Mouse (Mus musculus) heart, adult 2 months (tissue): ENCODE data around the gene Tmem141. TPM values are rescaled to one million over a fixed set of nuclear protein-coding genes. Genes with fewer than 3 reads are reported as not detected.

Experiments
- DNase-seq, 2 experiments: peaks; one replicate each; pipeline ENCODE4 v3.0.0; 2021
- H3K27ac ChIP-seq: fragments of 200-600 bp; 2 replicates; pipeline ENCODE4 v1.8.1; 2022
- H3K27me3 ChIP-seq: fragments of 200-500 bp; 2 replicates; pipeline ENCODE4 v1.6.1; 2012; ENCODE audit warnings: mild to moderate bottlenecking, low read length, inconsistent platforms, mixed read lengths; ENCODE audit not compliant: control insufficient read depth, insufficient read depth
- H3K36me3 ChIP-seq: fragments of 200-500 bp; 2 replicates; pipeline ENCODE4 v1.6.1; 2012; ENCODE audit warnings: low read length, inconsistent platforms; ENCODE audit not compliant: control insufficient read depth, insufficient read depth
- H3K4me1 ChIP-seq: fragments of 200-500 bp; 2 replicates; pipeline ENCODE4 v1.6.1; 2011; ENCODE audit warnings: low read length; ENCODE audit not compliant: control insufficient read depth, insufficient read depth
- H3K4me3 ChIP-seq: fragments of 200-600 bp; 2 replicates; pipeline ENCODE4 v1.8.1; 2022
- H3K79me2 ChIP-seq: fragments of 200-500 bp; replicated peaks from 2 replicates; pipeline ENCODE4 v1.6.1; 2012; ENCODE audit warnings: mild to moderate bottlenecking, inconsistent platforms, low read length, moderate library complexity, mixed read lengths; ENCODE audit not compliant: control insufficient read depth, insufficient read depth
- H3K9ac ChIP-seq: fragments of 200-500 bp; 2 replicates; pipeline ENCODE4 v1.6.1; 2012; ENCODE audit warnings: low read depth, mild to moderate bottlenecking, control low read depth, inconsistent platforms, low read length, mixed read lengths
- CTCF ChIP-seq: fragments of 200-600 bp; IDR thresholded peaks from 2 replicates; pipeline ENCODE4 v1.8.1; 2022; ENCODE audit warnings: antibody characterized with exemption, mild to moderate bottlenecking, moderate library complexity
- EP300 ChIP-seq: fragments of 200-500 bp; IDR thresholded peaks from 2 replicates; pipeline ENCODE4 v1.6.1; 2011; ENCODE audit warnings: low read depth, low read length, control low read depth; ENCODE audit not compliant: insufficient read depth
- POLR2A ChIP-seq: fragments of 200-500 bp; IDR thresholded peaks from 2 replicates; pipeline ENCODE4 v1.6.1; 2011; ENCODE audit warnings: mild to moderate bottlenecking, low read depth, low read length, control low read depth; ENCODE audit not compliant: insufficient read depth
- WGBS: fragments of 180-500 bp; shearing (Covaris S2); methylation state at CpG from one replicate; pipeline ENCODE4 v1.1.7; 2018; 5-methylcytosine and 5-hydroxymethylcytosine counted together
- intact Hi-C: fragments of 180-260 bp; cut with DNase I; formaldehyde crosslinking; loops from one replicate; pipeline ENCODE4 v1.15.1; 2025
- polyA plus RNA-seq: library from polyadenylated mRNA; depleted of rRNA; stranded (reverse); fragments of >200 nt; gene quantifications from 2 replicates; pipeline ENCODE4 v1.2.3, GENCODE M21; 2012
- total RNA-seq, 2 experiments: library from RNA; stranded (reverse); gene quantifications; 2 replicates each; pipeline ENCODE4 v1.2.3; 2021

Tmem141 gene
- total and polyA plus RNA-seq, 3 experiments = 29.4 to 49.2 (median 32.6) TPM

DNA sequence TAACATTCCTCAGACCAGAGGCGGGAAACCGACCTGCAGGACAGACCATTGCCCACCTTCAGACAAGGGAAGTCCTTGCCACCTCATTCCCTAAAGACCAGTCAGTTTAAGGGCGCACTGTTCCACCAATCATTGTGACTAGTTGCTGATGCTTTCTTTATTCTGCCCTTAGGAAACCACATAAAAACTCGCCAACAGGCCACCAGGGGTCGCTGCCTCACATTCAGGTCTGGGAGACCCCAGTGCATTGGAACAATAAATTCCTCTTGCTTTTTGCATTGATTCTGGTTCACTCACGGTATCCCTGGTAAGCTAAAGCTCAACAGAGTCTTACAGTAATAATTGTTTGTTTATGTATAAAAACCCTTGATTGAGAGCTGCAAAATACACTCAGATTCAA is 18.1 kb upstream of the Tmem141 start:
- no peak for DNase-seq
- intact Hi-C loops = no loop called here
- Histone ChIP-seq H3K27ac (no peak overlapping the region), H3K27me3 (no peaks in the 10 kb centered on the region), H3K9ac (no peak overlapping the region), H3K79me2 (no peaks in the 10 kb centered on the region), H3K4me3 (no peak overlapping the region), H3K36me3 (no peaks in the 10 kb centered on the region), H3K4me1 (no peaks in the 10 kb centered on the region)
- TF ChIP-seq EP300 = no peak
- no peak for TF ChIP-seq POLR2A
- peak; percentile 75 for TF ChIP-seq CTCF
- WGBS = 22% methylated on average over 6 of the region's 6 CpGs

DNA sequence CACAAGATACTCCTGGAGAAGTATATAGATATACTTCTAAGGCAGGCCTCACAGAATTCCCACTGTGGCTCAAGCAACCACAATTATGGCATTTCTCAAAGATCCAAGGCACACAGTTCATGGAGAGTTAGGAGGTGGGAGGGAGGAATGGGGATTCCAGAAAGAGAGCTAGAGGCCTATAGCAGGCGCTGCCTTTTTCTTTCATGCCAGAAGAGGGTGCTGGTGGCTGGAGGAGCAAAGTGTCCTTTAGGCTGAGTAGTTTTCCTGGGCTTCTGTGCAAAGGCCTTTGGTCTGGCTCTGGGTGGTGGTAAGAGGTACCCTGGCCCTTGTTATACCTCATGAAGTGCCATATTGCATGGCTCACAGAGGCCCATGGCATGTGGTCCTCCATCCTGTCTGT is 12.2 kb upstream of the Tmem141 start:
- TF ChIP-seq POLR2A = no peak
- peak; percentile 61 for TF ChIP-seq CTCF
- Histone ChIP-seq H3K4me1 (no peaks in the 10 kb centered on the region), H3K9ac (no peak overlapping the region), H3K4me3 (no peak overlapping the region), H3K27ac (no peak overlapping the region), H3K27me3 (no peaks in the 10 kb centered on the region), H3K36me3 (no peaks in the 10 kb centered on the region), H3K79me2 (no peaks in the 10 kb centered on the region)
- no peak for DNase-seq
- 73% methylated on average over 1 of the region's 1 CpGs for WGBS
- intact Hi-C loops = no loop called here

- Histone ChIP-seq H3K36me3 (no peaks in the 10 kb centered on the region), H3K9ac (no peak overlapping the region), H3K4me1 (no peaks in the 10 kb centered on the region), H3K27ac (no peak overlapping the region), H3K79me2 (no peaks in the 10 kb centered on the region), H3K27me3 (no peaks in the 10 kb centered on the region), H3K4me3 (no peak overlapping the region)
- WGBS = 84% methylated on average over 3 of the region's 3 CpGs
- intact Hi-C loops = no loop called here
- DNase-seq = no peak
- TF ChIP-seq CTCF (no peak), EP300 (no peak), POLR2A (no peak)
Measured at GRCm38 (mm10) chr2:25633616-25634015, 11.8 kb upstream of the Tmem141 start.

- intact Hi-C loops = no loop called here
- WGBS = 33% methylated on average over 4 of the region's 4 CpGs
- H3K4me3 ChIP-seq = no peak overlapping the region
- H3K27ac ChIP-seq = no peak overlapping the region
- H3K9ac ChIP-seq = no peak overlapping the region
- H3K27me3 ChIP-seq = no peaks in the 10 kb centered on the region
- H3K4me1 ChIP-seq = no peaks in the 10 kb centered on the region
- H3K79me2 ChIP-seq = no peaks in the 10 kb centered on the region
- DNase-seq = peak in 1 of 2 experiments; percentile 46
- no peaks in the 10 kb centered on the region for H3K36me3 ChIP-seq
- TF ChIP-seq CTCF (no peak), POLR2A (no peak), EP300 (no peak)
Measured at GRCm38 (mm10) chr2:25628738-25629137, 6.9 kb upstream of the Tmem141 start.

- no peaks in the 10 kb centered on the region for H3K4me1 ChIP-seq
- no peaks in the 10 kb centered on the region for H3K27me3 ChIP-seq
- DNase-seq = peak in 1 of 2 experiments; percentile 20
- H3K27ac ChIP-seq = no peak within 1 kb of the TSS
- H3K4me3 ChIP-seq = no peak within 1 kb of the TSS
- no peaks in the 10 kb centered on the region for H3K79me2 ChIP-seq
- TF ChIP-seq EP300 = no peak
- TF ChIP-seq CTCF = no peak
- no peak for TF ChIP-seq POLR2A
- H3K36me3 ChIP-seq = no peaks in the 10 kb centered on the region
- intact Hi-C loops = no loop called here
- H3K9ac ChIP-seq = no peak within 1 kb of the TSS
- 74% methylated on average over 6 of the region's 6 CpGs for WGBS
Measured at GRCm38 (mm10) chr2:25627811-25628210, 6.0 kb upstream of the Tmem141 start, which contains the start of gene Fcna. Gene Fcna, minus strand, starts transcription at chr2:25628030.

DNA sequence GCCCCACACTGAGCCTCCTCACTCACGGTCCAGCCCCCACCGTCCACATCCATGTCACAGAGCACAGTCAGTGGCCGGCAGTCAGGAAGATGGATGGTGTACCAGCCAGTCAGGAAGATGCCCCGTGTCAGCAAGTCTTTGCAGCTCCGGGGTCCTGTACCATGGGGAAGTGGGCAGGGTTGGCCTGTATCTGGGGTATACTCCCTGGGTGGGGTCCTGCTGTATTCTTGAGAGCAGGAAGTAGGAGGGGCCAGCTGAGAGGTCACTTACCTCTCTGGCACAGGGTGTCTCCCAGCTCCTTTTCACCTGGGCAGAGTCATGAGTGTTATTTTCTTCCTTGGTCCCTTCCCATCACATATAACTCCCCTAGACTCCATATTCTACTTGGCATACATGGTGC is 4.2 kb upstream of the Tmem141 start:
- TF ChIP-seq CTCF (no peak), EP300 (no peak), POLR2A (no peak)
- no peaks in the 10 kb centered on the region for H3K79me2 ChIP-seq
- no peak overlapping the region for H3K9ac ChIP-seq
- DNase-seq = no peak
- no peak overlapping the region for H3K4me3 ChIP-seq
- WGBS = 54% methylated on average over 5 of the region's 5 CpGs
- H3K36me3 ChIP-seq = no peaks in the 10 kb centered on the region
- no peaks in the 10 kb centered on the region for H3K27me3 ChIP-seq
- peaks cover 2% of the 10 kb centered on the region for H3K4me1 ChIP-seq
- H3K27ac ChIP-seq = no peak overlapping the region
- intact Hi-C loops = no loop called here
